Mouse (Mus musculus) thymus, adult 2 months (tissue): ENCODE measurements around the gene Spef1. TPM values are rescaled to one million over a fixed set of nuclear protein-coding genes. Genes with fewer than 3 reads are reported as not detected.

Experiments
- DNase-seq: peaks from one replicate; pipeline ENCODE4 v3.0.0; 2021
- H3K27ac ChIP-seq: fragments of 200-500 bp; 2 replicates; pipeline ENCODE4 v1.5.1; 2012; ENCODE audit warnings: low read length, control low read depth; ENCODE audit not compliant: control insufficient read depth, insufficient read depth
- H3K27me3 ChIP-seq: fragments of 200-500 bp; 2 replicates; pipeline ENCODE4 v1.6.1; 2012; ENCODE audit warnings: mild to moderate bottlenecking, low read length, moderate library complexity, mixed read lengths; ENCODE audit not compliant: control insufficient read depth, insufficient read depth
- H3K36me3 ChIP-seq: fragments of 200-500 bp; 2 replicates; pipeline ENCODE4 v1.6.1; 2012; ENCODE audit warnings: mild to moderate bottlenecking, low read length, moderate library complexity; ENCODE audit not compliant: control insufficient read depth, insufficient read depth
- H3K4me1 ChIP-seq: fragments of 200-500 bp; replicated peaks from 2 replicates; pipeline ENCODE4 v1.6.1; 2012; ENCODE audit warnings: low read length; ENCODE audit not compliant: control insufficient read depth, insufficient read depth
- H3K4me3 ChIP-seq: fragments of 200-500 bp; 2 replicates; pipeline ENCODE4 v1.5.1; 2012; ENCODE audit warnings: mild to moderate bottlenecking, low read length, control low read depth, moderate library complexity; ENCODE audit not compliant: control insufficient read depth, insufficient read depth
- CTCF ChIP-seq: fragments of 200-500 bp; IDR thresholded peaks from 2 replicates; pipeline ENCODE4 v1.5.1; 2012; ENCODE audit warnings: mild to moderate bottlenecking, control low read depth, low read length, moderate library complexity, borderline replicate concordance; ENCODE audit not compliant: control insufficient read depth, poor library complexity, insufficient read depth; ENCODE audit errors: extremely low read depth
- POLR2A ChIP-seq: fragments of 200-500 bp; IDR thresholded peaks from 2 replicates; pipeline ENCODE4 v1.6.1; 2012; ENCODE audit warnings: mild to moderate bottlenecking, low read length, control low read depth, moderate library complexity; ENCODE audit not compliant: control insufficient read depth, poor library complexity, insufficient read depth; ENCODE audit errors: extremely low read depth
- WGBS: fragments of 180-500 bp; shearing (Covaris S2); methylation state at CpG from one replicate; pipeline ENCODE4 v1.1.7; 2018; 5-methylcytosine and 5-hydroxymethylcytosine counted together
- polyA plus RNA-seq: library from polyadenylated mRNA; depleted of rRNA; stranded (reverse); fragments of >200 nt; gene quantifications from 2 replicates; pipeline ENCODE4 v1.2.3, GENCODE M21; 2012; rRNA removed

The Spef1 gene
- polyA plus RNA-seq, 1 experiment: 8.7 TPM

- Histone ChIP-seq H3K27ac (no peak within 1 kb of the TSS), H3K36me3 (no peaks in the 10 kb centered on the region), H3K4me1 (peaks cover 16% of the 10 kb centered on the region), H3K4me3 (no peak within 1 kb of the TSS), H3K27me3 (no peaks in the 10 kb centered on the region)
- 8% methylated on average over 28 of the region's 28 CpGs for WGBS
- peak; percentile 32 for DNase-seq
- TF ChIP-seq CTCF (0 out of 2 replicates have a peak, but pooled peaks have one; percentile 20), POLR2A (no peak)
Observed at GRCm38 (mm10) chr2:131127161-131127730, 59.8 kb downstream of the Spef1 start, which contains the start of gene Hspa12b. TSS of gene Hspa12b (plus strand) at chr2:131127280.

GRCm38 (mm10) chr2:131125964-131126815, 60.9 kb downstream of the Spef1 start:
- 92% methylated on average over 9 of the region's 9 CpGs for WGBS
- Histone ChIP-seq H3K4me3 (no peak overlapping the region), H3K27ac (no peak overlapping the region), H3K4me1 (peaks cover 16% of the 10 kb centered on the region), H3K27me3 (no peaks in the 10 kb centered on the region), H3K36me3 (no peaks in the 10 kb centered on the region)
- no peak for TF ChIP-seq POLR2A
- no peak for TF ChIP-seq CTCF
- no peak for DNase-seq

GRCm38 (mm10) chr2:131125157-131125963, 61.7 kb downstream of the Spef1 start:
- 98% methylated on average over 9 of the region's 9 CpGs for WGBS
- no peaks in the 10 kb centered on the region for H3K27me3 ChIP-seq
- no peak overlapping the region for H3K27ac ChIP-seq
- H3K4me1 ChIP-seq: peaks cover 16% of the 10 kb centered on the region
- no peak for DNase-seq
- no peak overlapping the region for H3K4me3 ChIP-seq
- no peaks in the 10 kb centered on the region for H3K36me3 ChIP-seq
- TF ChIP-seq POLR2A (no peak), CTCF (no peak)

- Histone ChIP-seq H3K4me1 (peaks cover 16% of the 10 kb centered on the region), H3K36me3 (no peaks in the 10 kb centered on the region), H3K27me3 (no peaks in the 10 kb centered on the region), H3K4me3 (no peak overlapping the region), H3K27ac (no peak overlapping the region)
- TF ChIP-seq CTCF: no peak
- TF ChIP-seq POLR2A: no peak
- 29% methylated on average over 3 of the region's 3 CpGs for WGBS
- no peak for DNase-seq
Observed at GRCm38 (mm10) chr2:131124166-131124565, 62.9 kb downstream of the Spef1 start.

Other genes with a start within 250 kb of the Spef1 start
- 12.7 and 14.3 TPM in 2 replicates for gene Gfra4, start 144.2 kb downstream of the Spef1 start, polyA plus RNA-seq
- gene Adam33, start 123.5 kb downstream of the Spef1 start, polyA plus RNA-seq: 4.2 and 7.7 TPM in 2 replicates
- 10.4 and 14.5 TPM in 2 replicates for gene Siglec1, start 100.5 kb downstream of the Spef1 start, polyA plus RNA-seq
- 3.1 and 3.5 TPM in 2 replicates for gene Hspa12b, start 60.0 kb downstream of the Spef1 start, polyA plus RNA-seq
- not detected in 2 replicates for gene Gm11037, start 53.8 kb downstream of the Spef1 start, polyA plus RNA-seq
- gene 1700037H04Rik, start 27.2 kb downstream of the Spef1 start, polyA plus RNA-seq: 108 and 135 TPM in 2 replicates
- 45.6 and 52.5 TPM in 2 replicates for gene Cenpb, start 7.2 kb downstream of the Spef1 start, polyA plus RNA-seq
- 121 and 150 TPM in 2 replicates for gene Cdc25b, start 333 bp downstream of the Spef1 start, polyA plus RNA-seq
- gene Ap5s1, start 19.8 kb upstream of the Spef1 start, polyA plus RNA-seq: 45.7 and 52.7 TPM in 2 replicates
- gene Mavs, start 46.8 kb upstream of the Spef1 start, polyA plus RNA-seq: 53.0 and 59.8 TPM in 2 replicates
- gene Pank2, start 75.2 kb upstream of the Spef1 start, polyA plus RNA-seq: 25.4 and 27.4 TPM in 2 replicates
- 2.4 and 2.9 TPM in 2 replicates for gene Rnf24, start 165.6 kb upstream of the Spef1 start, polyA plus RNA-seq